Mouse (Mus musculus): ENCODE results near the gene Vmn2r35. TPM values are rescaled to one million over a fixed set of nuclear protein-coding genes. Genes with fewer than 3 reads are reported as not detected.
"Not testable (repeated sequence)": the region's sequence is repeated elsewhere in the genome, so short reads cannot be mapped to it uniquely, and the experiment has no call there.

Gene Vmn2r35
- polyA plus RNA-seq (2014; fragmentation: Nextera tagmentation; extraction: Ambion mirVana) = not detected in 2 replicates

GRCm38 (mm10) chr7:7819767-7820166 lies at the start of gene Vmn2r35:
TSS of gene Vmn2r35 (minus strand) at chr7:7819867.
- H3K4me3 ChIP-seq (ENCODE audit: low read depth, low read length); H3K4me2 ChIP-seq (ENCODE audit: low read depth, low read length); H3K9me3 ChIP-seq (ENCODE audit: control insufficient read depth, low read length); H3K4me1 ChIP-seq (ENCODE audit: control insufficient read depth, insufficient read depth, low read length); H3K27me3 ChIP-seq (replicated peaks; ENCODE audit: control insufficient read depth, insufficient read depth, low read length); H3K36me3 ChIP-seq (ENCODE audit: control insufficient read depth, insufficient read depth, low read length); H3K9ac ChIP-seq (ENCODE audit: low read depth, low read length); DNase-seq (ENCODE audit: low spot score); H3K27ac ChIP-seq (replicated peaks; ENCODE audit: low read depth, low read length); ATAC-seq (ENCODE audit: low read depth): not testable (repeated sequence)
- WGBS = no CpG with 5 or more reads among the region's 1 CpGs

- H3K9me3 ChIP-seq (ENCODE audit: control insufficient read depth, low read length); H3K27ac ChIP-seq (replicated peaks; ENCODE audit: low read depth, low read length); H3K36me3 ChIP-seq (ENCODE audit: control insufficient read depth, insufficient read depth, low read length); DNase-seq (ENCODE audit: low spot score); H3K4me2 ChIP-seq (ENCODE audit: low read depth, low read length); H3K9ac ChIP-seq (ENCODE audit: low read depth, low read length); ATAC-seq (ENCODE audit: low read depth); H3K4me1 ChIP-seq (ENCODE audit: control insufficient read depth, insufficient read depth, low read length); H3K4me3 ChIP-seq (ENCODE audit: low read depth, low read length); H3K27me3 ChIP-seq (replicated peaks; ENCODE audit: control insufficient read depth, insufficient read depth, low read length): not testable (repeated sequence)
- 87% methylated on average over 6 of the region's 25 CpGs for WGBS
These were observed 25.5 kb downstream of the Vmn2r35 start for GRCm38 (mm10) chr7:7794196-7794595.

Other genes starting within 250 kb of the Vmn2r35 start
- gene Vmn2r34, start 130.4 kb downstream of the Vmn2r35 start, polyA plus RNA-seq (2014; fragmentation: Nextera tagmentation; extraction: Ambion mirVana) = not detected in 2 replicates
- gene Vmn2r36, start 82.6 kb upstream of the Vmn2r35 start, polyA plus RNA-seq (2014; fragmentation: Nextera tagmentation; extraction: Ambion mirVana) = not detected in 2 replicates

Measured in embryonic facial prominence, embryonic 14.5 days (tissue).